Mouse (Mus musculus) stomach, embryonic 14.5 days (tissue): ENCODE measurements around the gene Mdm4. TPM values are rescaled to one million over a fixed set of nuclear protein-coding genes. Genes with fewer than 3 reads are reported as not detected.
A peak's percentile ranks its signal among the peaks of the same experiment; 100 is the strongest.

Experiments used
- ATAC-seq: fragments of 200-750 bp; cut with Nextera tagmentation; 2 replicates; pipeline ENCODE4 v1.8.0; 2017; ENCODE audit warnings: low read depth, moderate TSS enrichment; ENCODE audit not compliant: insufficient number of reproducible peaks, insufficient read depth, low FRiP score
- H3K27ac ChIP-seq: fragments of 300-500 bp; sonication (generic); 2 replicates; pipeline ENCODE4 v1.5.1; 2014; ENCODE audit warnings: mild to moderate bottlenecking, low read length, moderate library complexity, mixed read lengths
- H3K27me3 ChIP-seq: fragments of 300-500 bp; sonication (generic); 2 replicates; pipeline ENCODE4 v1.6.1; 2014; ENCODE audit warnings: low read length, control low read depth, mixed read lengths; ENCODE audit not compliant: control insufficient read depth, insufficient read depth
- H3K36me3 ChIP-seq: fragments of 300-500 bp; sonication (generic); 2 replicates; pipeline ENCODE4 v1.6.1; 2014; ENCODE audit warnings: mild to moderate bottlenecking, control low read depth, low read length, moderate library complexity, mixed read lengths; ENCODE audit not compliant: control insufficient read depth, insufficient read depth
- H3K4me1 ChIP-seq: fragments of 300-500 bp; sonication (generic); 2 replicates; pipeline ENCODE4 v1.6.1; 2014; ENCODE audit warnings: low read length, control low read depth, mixed read lengths; ENCODE audit not compliant: control insufficient read depth, insufficient read depth
- H3K4me2 ChIP-seq: fragments of 300-500 bp; sonication (generic); replicated peaks from 2 replicates; pipeline ENCODE4 v1.6.1; 2014; ENCODE audit warnings: low read depth, low read length, control low read depth
- H3K4me3 ChIP-seq: fragments of 300-500 bp; sonication (generic); 2 replicates; pipeline ENCODE4 v1.5.1; 2014; ENCODE audit warnings: low read depth, low read length, control low read depth
- H3K9ac ChIP-seq: fragments of 300-500 bp; sonication (generic); replicated peaks from 2 replicates; pipeline ENCODE4 v1.6.1; 2014; ENCODE audit warnings: low read depth, mild to moderate bottlenecking, control low read depth, low read length, moderate library complexity, mixed read lengths
- H3K9me3 ChIP-seq: fragments of 300-500 bp; sonication (generic); 2 replicates; pipeline ENCODE4 v1.6.1; 2016; ENCODE audit warnings: low read depth, low read length, control low read depth; ENCODE audit not compliant: control insufficient read depth
- WGBS: fragments of 180-500 bp; shearing (Covaris S2); extraction: QIAGEN DNeasy Blood & Tissue Kit; methylation state at CpG from one replicate; pipeline ENCODE4 v1.1.7; 2014; 5-methylcytosine and 5-hydroxymethylcytosine counted together
- polyA plus RNA-seq: library from polyadenylated mRNA; unstranded; fragments of >200 nt; fragmentation: Nextera tagmentation; extraction: Ambion mirVana; gene quantifications from 2 replicates; pipeline ENCODE4 v1.2.1, GENCODE M21; 2014

The Mdm4 gene
- polyA plus RNA-seq, 1 experiment from 2014 or later, result 71.6 TPM

GRCm38 (mm10) chr1:133059592-133059991, 29.2 kb upstream of the Mdm4 start:
- WGBS, result 35% methylated on average over 2 of the region's 2 CpGs
- H3K4me2 ChIP-seq, result no peak overlapping the region
- H3K27ac ChIP-seq, result no peak overlapping the region
- H3K4me1 ChIP-seq, result peaks cover 6% of the 10 kb centered on the region; the same call in 1 of the 2 replicates
- no peak overlapping the region for H3K9ac ChIP-seq
- H3K36me3 ChIP-seq, result no peaks in the 10 kb centered on the region
- ATAC-seq, result no peak
- H3K9me3 ChIP-seq, result no peaks in the 10 kb centered on the region
- H3K27me3 ChIP-seq, result no peaks in the 10 kb centered on the region
- no peak overlapping the region for H3K4me3 ChIP-seq

GRCm38 (mm10) chr1:133057345-133058034, 27.1 kb upstream of the Mdm4 start:
- H3K27ac ChIP-seq, result no peak overlapping the region
- peaks cover 6% of the 10 kb centered on the region; the same call in 1 of the 2 replicates for H3K4me1 ChIP-seq
- ATAC-seq, result no peak
- WGBS, result 58% methylated on average over 7 of the region's 7 CpGs
- no peaks in the 10 kb centered on the region for H3K27me3 ChIP-seq
- H3K9ac ChIP-seq, result no peak overlapping the region
- no peak overlapping the region for H3K4me2 ChIP-seq
- no peaks in the 10 kb centered on the region for H3K9me3 ChIP-seq
- H3K36me3 ChIP-seq, result no peaks in the 10 kb centered on the region
- no peak overlapping the region for H3K4me3 ChIP-seq

GRCm38 (mm10) chr1:133054326-133054725, 24.0 kb upstream of the Mdm4 start:
- Histone ChIP-seq H3K9me3 (no peaks in the 10 kb centered on the region), H3K4me3 (no peak overlapping the region), H3K4me2 (no peak overlapping the region), H3K27me3 (no peaks in the 10 kb centered on the region), H3K4me1 (peaks cover 6% of the 10 kb centered on the region; the same call in 1 of the 2 replicates), H3K27ac (no peak overlapping the region), H3K9ac (no peak overlapping the region), H3K36me3 (no peaks in the 10 kb centered on the region)
- no peak for ATAC-seq
- 68% methylated on average over 8 of the region's 8 CpGs for WGBS

GRCm38 (mm10) chr1:133053034-133053433, 22.7 kb upstream of the Mdm4 start:
- Histone ChIP-seq H3K27ac (no peak overlapping the region), H3K9ac (no peak overlapping the region), H3K27me3 (no peaks in the 10 kb centered on the region), H3K4me2 (no peak overlapping the region), H3K4me3 (no peak overlapping the region), H3K4me1 (peaks cover 7% of the 10 kb centered on the region), H3K9me3 (no peaks in the 10 kb centered on the region), H3K36me3 (no peaks in the 10 kb centered on the region)
- 32% methylated on average over 5 of the region's 5 CpGs for WGBS
- no peak for ATAC-seq

GRCm38 (mm10) chr1:133051829-133052228, 21.5 kb upstream of the Mdm4 start:
- ATAC-seq, result no peak
- 83% methylated on average over 2 of the region's 2 CpGs for WGBS

GRCm38 (mm10) chr1:133050001-133050431, 19.7 kb upstream of the Mdm4 start:
- no peak overlapping the region for H3K4me3 ChIP-seq
- no peak overlapping the region for H3K27ac ChIP-seq
- H3K27me3 ChIP-seq, result no peaks in the 10 kb centered on the region
- ATAC-seq, result no peak
- H3K36me3 ChIP-seq, result no peaks in the 10 kb centered on the region
- H3K9ac ChIP-seq, result no peak overlapping the region
- WGBS, result 24% methylated on average over 11 of the region's 11 CpGs
- H3K4me2 ChIP-seq, result no peak overlapping the region
- peaks cover 13% of the 10 kb centered on the region for H3K4me1 ChIP-seq
- no peaks in the 10 kb centered on the region for H3K9me3 ChIP-seq

More at GRCm38 (mm10) chr1:133051829-133052228, 21.5 kb upstream of the Mdm4 start:
- Histone ChIP-seq H3K4me1 (peaks cover 8% of the 10 kb centered on the region), H3K27me3 (no peaks in the 10 kb centered on the region), H3K27ac (no peak overlapping the region), H3K4me2 (no peak overlapping the region), H3K36me3 (no peaks in the 10 kb centered on the region), H3K9ac (no peak overlapping the region), H3K4me3 (no peak overlapping the region), H3K9me3 (no peaks in the 10 kb centered on the region)

- Histone ChIP-seq H3K27ac (no peak overlapping the region), H3K4me1 (peaks cover 17% of the 10 kb centered on the region), H3K9ac (no peak overlapping the region), H3K4me2 (no peak overlapping the region), H3K36me3 (no peaks in the 10 kb centered on the region), H3K9me3 (no peaks in the 10 kb centered on the region), H3K4me3 (no peak overlapping the region), H3K27me3 (no peaks in the 10 kb centered on the region)
- WGBS, result 57% methylated on average over 2 of the region's 2 CpGs
- ATAC-seq, result no peak
Observed at GRCm38 (mm10) chr1:133048690-133049089, 18.3 kb upstream of the Mdm4 start.

GRCm38 (mm10) chr1:133047575-133047974, 17.2 kb upstream of the Mdm4 start:
- 47% methylated on average over 8 of the region's 8 CpGs for WGBS
- Histone ChIP-seq H3K36me3 (no peaks in the 10 kb centered on the region), H3K27ac (peak overlapping the region; percentile 84; the same call in 1 of the 2 replicates), H3K4me2 (peak overlapping the region; percentile 72), H3K9ac (peak overlapping the region; percentile 71), H3K4me1 (peaks cover 17% of the 10 kb centered on the region), H3K4me3 (peak overlapping the region; percentile 62), H3K9me3 (no peaks in the 10 kb centered on the region), H3K27me3 (no peaks in the 10 kb centered on the region)
- no peak for ATAC-seq
